Mouse (Mus musculus) heart, postnatal 0 days (tissue): ENCODE measurements at regions not wholly inside any gene's neighbourhood (a gene's known extent, or its start where the extent isn't known, plus 50 kb on each side); places are given as distances from the start of the nearest gene placed in this dataset.

ENCODE experiments used
- ATAC-seq: fragments of 200-750 bp; cut with Nextera tagmentation; 2 replicates; pipeline ENCODE4 v1.8.0; 2017; ENCODE audit warnings: low read depth, moderate number of reproducible peaks, moderate library complexity; ENCODE audit not compliant: insufficient read depth
- DNase-seq: peaks from one replicate; pipeline ENCODE4 v3.0.0-alpha.2; 2016; ENCODE audit warnings: low spot score
- H3K27ac ChIP-seq: fragments of 300-500 bp; sonication (generic); 2 replicates; pipeline ENCODE4 v1.5.1; 2014; ENCODE audit warnings: low read depth, mild to moderate bottlenecking
- H3K27me3 ChIP-seq: fragments of 300-500 bp; sonication (generic); 2 replicates; pipeline ENCODE4 v1.6.1; 2014; ENCODE audit warnings: low read length, mixed read lengths; ENCODE audit not compliant: control insufficient read depth, insufficient read depth
- H3K36me3 ChIP-seq: fragments of 300-500 bp; sonication (generic); replicated peaks from 2 replicates; pipeline ENCODE4 v1.6.1; 2014; ENCODE audit warnings: low read length, mixed read lengths; ENCODE audit not compliant: control insufficient read depth, insufficient read depth
- H3K4me1 ChIP-seq: fragments of 300-500 bp; sonication (generic); 2 replicates; pipeline ENCODE4 v1.6.1; 2014; ENCODE audit warnings: antibody characterized with exemption; ENCODE audit not compliant: control insufficient read depth, insufficient read depth
- H3K4me2 ChIP-seq: fragments of 300-500 bp; sonication (generic); 2 replicates; pipeline ENCODE4 v1.6.1; 2014; ENCODE audit warnings: low read depth, mild to moderate bottlenecking, low read length, moderate library complexity
- H3K4me3 ChIP-seq: fragments of 300-500 bp; sonication (generic); 2 replicates; pipeline ENCODE4 v1.5.1; 2014; ENCODE audit warnings: low read depth, low read length
- H3K9ac ChIP-seq: fragments of 300-500 bp; sonication (generic); replicated peaks from 2 replicates; pipeline ENCODE4 v1.6.1; 2014; ENCODE audit warnings: low read depth, low read length, mixed read lengths
- H3K9me3 ChIP-seq: fragments of 300-500 bp; sonication (generic); replicated peaks from 2 replicates; pipeline ENCODE4 v1.6.1; 2016; ENCODE audit warnings: low read length; ENCODE audit not compliant: control insufficient read depth
- CTCF ChIP-seq: IDR thresholded peaks from 2 replicates; pipeline ENCODE4 v1.5.1; 2016; ENCODE audit warnings: antibody characterized with exemption, control low read depth, low read depth
- WGBS: fragments of 180-500 bp; shearing (Covaris S2); extraction: QIAGEN DNeasy Blood & Tissue Kit; methylation state at CpG from one replicate; pipeline ENCODE4 v1.1.7; 2014; 5-methylcytosine and 5-hydroxymethylcytosine counted together

DNA sequence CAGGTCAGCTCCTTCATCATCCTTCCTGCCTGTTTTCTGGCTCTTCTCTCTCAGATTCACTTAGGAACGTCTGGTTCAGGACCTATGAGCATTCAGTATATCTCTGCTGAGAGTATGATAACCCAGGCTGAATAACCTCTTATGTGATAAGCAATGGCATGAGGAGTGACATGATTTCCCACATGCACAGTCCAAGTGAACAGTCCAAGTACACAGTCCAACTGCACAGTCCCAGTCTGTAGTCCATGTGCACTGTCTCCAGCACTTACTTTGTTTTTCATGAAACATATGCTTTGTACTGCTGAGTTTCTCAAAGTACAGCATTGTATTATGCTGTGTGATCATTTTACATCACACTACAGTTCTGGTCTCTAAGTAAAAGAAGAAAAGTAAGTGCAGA, 510.8 kb downstream of the Lrriq3 start:
- ATAC-seq, result no peak
- WGBS, result 6% methylated on average over 1 of the region's 1 CpGs
- DNase-seq, result no peak
- Histone ChIP-seq H3K9me3 (no peaks in the 10 kb centered on the region), H3K27ac (no peak overlapping the region), H3K27me3 (no peaks in the 10 kb centered on the region), H3K4me3 (no peak overlapping the region), H3K36me3 (no peaks in the 10 kb centered on the region), H3K9ac (no peak overlapping the region), H3K4me2 (no peak overlapping the region), H3K4me1 (no peaks in the 10 kb centered on the region)
- TF ChIP-seq CTCF, result no peak
